8 mouse cellular contexts compared by ENCODE assay signal in the genomic region with DNA sequence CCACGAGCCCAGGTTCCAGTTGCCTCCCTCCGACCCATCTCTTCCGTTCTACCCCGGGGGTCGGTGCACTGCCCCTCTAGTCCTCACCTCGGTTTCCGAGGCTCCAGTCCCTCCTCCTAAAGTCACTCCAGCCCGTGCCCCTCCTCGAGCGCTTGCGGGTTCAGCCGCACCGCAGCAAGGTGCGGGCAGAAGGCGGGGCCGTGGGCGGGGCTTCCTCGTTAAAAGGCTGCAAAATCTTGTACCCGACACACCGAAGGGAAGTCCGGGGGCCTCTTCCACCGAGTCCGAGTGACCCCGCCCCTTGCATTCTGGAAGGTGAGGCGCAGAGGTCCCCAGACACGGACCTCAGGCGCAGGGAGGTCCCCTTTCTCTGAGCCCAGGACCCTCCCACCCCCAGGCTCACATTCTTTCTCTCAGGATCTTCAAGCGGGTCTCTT. TPM values are rescaled to one million over a fixed set of nuclear protein-coding genes. Genes with fewer than 3 reads are reported as not detected.
DNase-seq lines count a peak whose midpoint lies in the region; ATAC-seq and TF ChIP-seq lines count a peak whose summit lies in the region.

A gene (plus strand): TSS at position 245 of the 437 bp plus-strand sequence.

- no peak for TF ChIP-seq EP300 in lung, postnatal 0 days (IDR thresholded peaks at IDR 0.05)

- peaks cover 28% of the 10 kb centered on the region for H3K27me3 ChIP-seq in heart, embryonic 14.5 days (ENCODE audit: control insufficient read depth, insufficient read depth, low read length)
- H3K27me3 ChIP-seq in kidney, postnatal 0 days (ENCODE audit: insufficient read depth, low read length) = no peaks in the 10 kb centered on the region
- no peaks in the 10 kb centered on the region for H3K27me3 ChIP-seq in lung, postnatal 0 days (replicated peaks; ENCODE audit: insufficient read depth, low read length)
- H3K27me3 ChIP-seq in small intestine, adult 2 months (ENCODE audit: control insufficient read depth, insufficient read depth, low read length) = peaks cover 5% of the 10 kb centered on the region; the same call in 1 of the 2 replicates

- peak within 1 kb of the TSS; percentile 57 to 64 for H3K4me3 ChIP-seq in heart, embryonic 14.5 days (ENCODE audit: control insufficient read depth in 1 of 2, insufficient read depth in 1 of 2, low read depth in 1 of 2, low read length in 2 of 2)
- H3K4me3 ChIP-seq in kidney, postnatal 0 days (replicated peaks; ENCODE audit: low read depth, low read length) = peak within 1 kb of the TSS; percentile 49
- peak within 1 kb of the TSS; percentile 50 for H3K4me3 ChIP-seq in lung, postnatal 0 days (ENCODE audit: low read depth, low read length)
- peak within 1 kb of the TSS; percentile 59 for H3K4me3 ChIP-seq in small intestine, adult 2 months (ENCODE audit: low read depth, low read length)

- H3K4me2 ChIP-seq in heart, embryonic 14.5 days (ENCODE audit: low read length) = peak within 1 kb of the TSS; percentile 83
- H3K4me2 ChIP-seq in kidney, postnatal 0 days (ENCODE audit: low read length) = peak within 1 kb of the TSS; percentile 93
- H3K4me2 ChIP-seq in lung, postnatal 0 days (replicated peaks; ENCODE audit: low read depth, low read length) = peak within 1 kb of the TSS; percentile 78

- peak within 1 kb of the TSS; percentile 51 for H3K9ac ChIP-seq in heart, embryonic 14.5 days (ENCODE audit: low read length)
- peak within 1 kb of the TSS; percentile 47 for H3K9ac ChIP-seq in kidney, postnatal 0 days (ENCODE audit: low read depth, low read length)
- H3K9ac ChIP-seq in lung, postnatal 0 days (replicated peaks; ENCODE audit: low read depth) = peak within 1 kb of the TSS; percentile 34; the same call in 1 of the 2 replicates

- H3K27ac ChIP-seq in heart, embryonic 14.5 days (replicated peaks in 1 of 2; ENCODE audit: control insufficient read depth in 1 of 2, insufficient read depth in 1 of 2, low read depth in 2 of 2, low read length in 2 of 2) = no peak within 1 kb of the TSS
- no peak within 1 kb of the TSS for H3K27ac ChIP-seq in kidney, postnatal 0 days
- no peak within 1 kb of the TSS for H3K27ac ChIP-seq in lung, postnatal 0 days (ENCODE audit: low read length)
- H3K27ac ChIP-seq in small intestine, adult 2 months (ENCODE audit: insufficient read depth, low read depth, low read length) = no peak within 1 kb of the TSS

- peaks cover 9 to 11% of the 10 kb centered on the region in 2 experiments; a peak in 2 of 4 replicates for H3K4me1 ChIP-seq in heart, embryonic 14.5 days (ENCODE audit: control insufficient read depth in 2 of 2, insufficient read depth in 2 of 2, low read length in 2 of 2)
- H3K4me1 ChIP-seq in kidney, postnatal 0 days (replicated peaks; ENCODE audit: insufficient read depth, low read length) = peaks cover 6% of the 10 kb centered on the region
- H3K4me1 ChIP-seq in lung, postnatal 0 days (ENCODE audit: insufficient read depth, low read depth, low read length) = peaks cover 4% of the 10 kb centered on the region; the same call in 1 of the 2 replicates
- 0 out of 2 replicates have a peak, but pooled peaks cover 3% of the 10 kb centered on the region for H3K4me1 ChIP-seq in small intestine, adult 2 months (ENCODE audit: control insufficient read depth, insufficient read depth, insufficient read length, low read length)

- no peaks in the 10 kb centered on the region for H3K9me3 ChIP-seq in heart, embryonic 14.5 days (ENCODE audit: control insufficient read depth, low read length)
- H3K9me3 ChIP-seq in kidney, postnatal 0 days (replicated peaks; ENCODE audit: low read length) = no peaks in the 10 kb centered on the region
- no peaks in the 10 kb centered on the region for H3K9me3 ChIP-seq in lung, postnatal 0 days (ENCODE audit: low read length)

- WGBS in heart, embryonic 14.5 days = under 1% methylated on average over 28 of the region's 28 CpGs
- WGBS in kidney, postnatal 0 days = 0% methylated on average over 28 of the region's 28 CpGs
- under 1% methylated on average over 28 of the region's 28 CpGs for WGBS in lung, postnatal 0 days
- 1% methylated on average over 28 of the region's 28 CpGs for WGBS in small intestine, adult 2 months

- TF ChIP-seq POLR2A in small intestine, adult 2 months (IDR thresholded peaks at IDR 0.05; ENCODE audit: low read depth, low read length) = no peak

- peak; percentile 23 for DNase-seq in adrenal gland, postnatal 14 days
- no peak for DNase-seq in adrenal gland, adult 8-10 months
- peak; percentile 27 for DNase-seq in kidney, postnatal 0 days (ENCODE audit: low spot score)
- DNase-seq in lung, postnatal 0 days (ENCODE audit: low spot score) = peak; percentile 29
- DNase-seq in yolk sac, embryonic 10.5 days (ENCODE audit: low spot score) = no peak

- no peaks in the 10 kb centered on the region for H3K36me3 ChIP-seq in heart, embryonic 14.5 days (ENCODE audit: control insufficient read depth, insufficient read depth, low read length)
- no peaks in the 10 kb centered on the region for H3K36me3 ChIP-seq in kidney, postnatal 0 days (ENCODE audit: insufficient read depth, low read length)
- H3K36me3 ChIP-seq in lung, postnatal 0 days (ENCODE audit: insufficient read depth, low read length) = no peaks in the 10 kb centered on the region
- no peaks in the 10 kb centered on the region for H3K36me3 ChIP-seq in small intestine, adult 2 months (ENCODE audit: control insufficient read depth, insufficient read depth, low read length)

- ATAC-seq in common myeloid progenitor, adult 5-6 weeks (replicated peaks; ENCODE audit: low read depth, poor library complexity, severe bottlenecking) = peak; percentile 55
- no peak for ATAC-seq in heart, embryonic 14.5 days (ENCODE audit: insufficient number of reproducible peaks, insufficient read depth, low FRiP score, low read depth)
- peak; percentile 47 for ATAC-seq in kidney, postnatal 0 days (replicated peaks; ENCODE audit: low FRiP score, low read depth)
- ATAC-seq in lung, postnatal 0 days = peak; percentile 49

- TF ChIP-seq CTCF in kidney, postnatal 0 days (IDR thresholded peaks at IDR 0.05; ENCODE audit: low read depth) = no peak
- no peak for TF ChIP-seq CTCF in lung, postnatal 0 days (IDR thresholded peaks at IDR 0.05)
- TF ChIP-seq CTCF in small intestine, adult 2 months (IDR thresholded peaks at IDR 0.05; ENCODE audit: extremely low read depth, insufficient read length, insufficient replicate concordance, low read depth, low read length) = no peak

RNA-seq across cellular contexts. Expression of the gene that starts here (rescaled TPM):
- total RNA-seq in adrenal gland, postnatal 14 days (2021) = 5.0 and 7.3 TPM in 2 replicates
- 1 to 10 TPM; 1.8 to 3.7 (median 3.2) TPM for total RNA-seq in adrenal gland, adult 8-10 months (2022)
- 29.0 and 33.0 TPM in 2 replicates for total RNA-seq in common myeloid progenitor, adult 5-6 weeks (2017)
- 24.2 and 26.3 TPM in 2 replicates for polyA plus RNA-seq in heart, embryonic 14.5 days (2014; fragmentation: Nextera tagmentation; extraction: Ambion mirVana)
- polyA plus RNA-seq in kidney, postnatal 0 days (2015; fragmentation: Nextera tagmentation; extraction: Ambion mirVana) = 23.1 and 26.8 TPM in 2 replicates
- polyA plus RNA-seq in lung, postnatal 0 days (2015; fragmentation: Nextera tagmentation; extraction: Ambion mirVana) = 41.9 and 47.1 TPM in 2 replicates
- 3.6 and 4.4 TPM in 2 replicates for polyA plus RNA-seq in small intestine, adult 2 months (2012; rRNA removed)

Comparison
In these comparisons a context has a peak if more than half of its experiments do, and no peak if none do; other contexts are left out.
1. DNase-seq: peak in adrenal gland, postnatal 14 days (single experiment), kidney, postnatal 0 days (single experiment) and lung, postnatal 0 days (single experiment); none in adrenal gland, adult 8-10 months (single experiment) and yolk sac, embryonic 10.5 days (single experiment).
2. Peak in every context shown above with its lines, with median percentiles within 50 percentile points of each other: H3K4me2 ChIP-seq, H3K4me3 ChIP-seq and H3K9ac ChIP-seq.